Mouse (Mus musculus): ENCODE results near the gene Olfr1290.

The Olfr1290 gene

DNA sequence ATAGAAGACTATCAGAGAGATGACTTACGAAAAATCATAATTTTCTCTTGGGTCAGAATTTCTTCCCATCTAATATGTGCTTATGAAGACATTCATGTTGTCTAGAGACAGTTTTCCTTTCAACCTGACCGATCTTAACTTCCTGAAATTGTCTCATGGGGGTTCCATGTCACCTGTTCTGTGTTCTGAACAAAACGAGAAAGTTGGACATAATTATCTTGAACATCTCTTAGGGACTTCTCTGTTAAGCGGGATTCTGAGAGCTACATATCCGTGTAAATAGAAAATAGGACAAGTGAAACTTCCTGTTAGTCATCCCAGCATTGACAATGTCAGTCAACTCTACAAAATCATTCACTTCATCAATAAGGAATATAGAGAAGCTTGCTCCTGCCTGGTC, at the start of gene Olfr1290:
TSS of gene Olfr1290 (minus strand) at position 101 of the 400 bp plus-strand sequence.
- DNase-seq (ENCODE audit: low read depth): no peak

DNA sequence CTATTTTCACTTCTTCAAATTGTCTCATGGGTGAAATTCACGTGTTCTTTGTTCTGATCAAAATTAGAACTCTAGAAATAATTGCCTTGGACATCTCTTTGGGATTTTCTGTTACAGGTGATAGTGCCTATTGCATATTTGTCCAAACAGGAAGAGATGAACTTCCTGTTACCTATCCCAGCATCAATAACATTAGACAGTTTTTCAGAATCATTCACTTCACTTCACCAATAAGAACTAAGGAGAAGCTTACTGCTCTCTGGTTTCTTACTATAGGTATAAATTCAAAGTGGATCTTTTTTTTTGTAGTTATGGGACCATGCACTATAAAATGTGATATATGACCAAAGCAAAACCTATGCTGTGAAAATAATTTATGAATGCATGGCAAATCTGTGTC, 46.6 kb upstream of the Olfr1290 start, which contains the start of gene Olfr1294:
TSS of gene Olfr1294 (minus strand) at position 101 of the 400 bp plus-strand sequence.
- DNase-seq (ENCODE audit: low read depth): no peak

- no peak for DNase-seq (ENCODE audit: low read depth)
Observed at GRCm38 (mm10) chr2:111524903-111525302, 31.3 kb upstream of the Olfr1290 start, which contains the start of gene Olfr1293-ps. Olfr1293-ps (plus strand) TSS chr2:111525203.

GRCm38 (mm10) chr2:111517451-111517850, 23.8 kb upstream of the Olfr1290 start:
- no peak for DNase-seq (ENCODE audit: low read depth)

- no peak for DNase-seq (ENCODE audit: low read depth)
Observed at GRCm38 (mm10) chr2:111496880-111497279, 3.3 kb upstream of the Olfr1290 start, which contains the start of gene Olfr1291-ps1. Olfr1291-ps1 (plus strand) TSS chr2:111497180.

- no peak for DNase-seq (ENCODE audit: low read depth)
Observed at GRCm38 (mm10) chr2:111480519-111480918, 13.1 kb downstream of the Olfr1290 start, which contains the start of gene Olfr1289. Olfr1289 (plus strand) TSS chr2:111480819.

DNA sequence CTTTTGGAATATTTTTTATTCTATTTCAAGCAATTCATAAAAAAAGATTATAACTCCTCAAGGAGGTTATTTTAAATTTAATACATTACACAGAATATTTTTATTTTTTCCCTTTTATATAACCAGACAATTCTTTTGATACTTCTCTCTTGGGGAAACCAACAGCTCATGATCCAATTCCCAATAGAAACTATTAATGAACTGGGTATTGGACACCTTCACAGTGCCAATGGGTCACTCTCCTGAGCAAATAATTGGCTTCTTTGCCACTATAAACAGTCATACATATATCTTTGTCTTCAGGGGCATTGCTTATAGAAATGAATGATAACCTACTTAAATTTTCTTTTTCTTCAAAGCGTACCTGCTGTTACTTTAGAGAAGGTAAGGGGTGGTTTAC, 19.8 kb downstream of the Olfr1290 start, which contains the start of gene Olfr1288:
TSS of gene Olfr1288 (plus strand) at position 301 of the 400 bp plus-strand sequence.
- DNase-seq (ENCODE audit: low read depth): no peak

DNA sequence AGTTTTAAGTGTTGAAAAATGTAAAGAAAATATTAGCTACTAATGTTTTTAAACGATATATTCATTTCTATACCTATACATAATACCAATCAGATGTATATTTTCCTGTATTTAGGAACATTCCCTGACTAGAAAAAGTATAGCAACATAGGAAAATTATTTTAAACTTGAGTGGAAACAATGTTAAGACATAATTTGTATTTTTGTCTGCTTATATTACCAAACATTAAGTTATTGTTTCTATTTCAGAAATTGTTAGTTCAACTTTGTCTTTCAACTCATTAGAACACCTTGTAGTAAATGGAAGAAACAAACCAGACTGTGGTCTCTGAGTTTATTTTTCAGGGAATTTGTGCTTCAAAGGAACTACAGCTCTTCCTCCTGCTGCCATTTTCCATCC, 44.8 kb downstream of the Olfr1290 start, which contains the start of gene Olfr1287:
TSS of gene Olfr1287 (plus strand) at position 301 of the 400 bp plus-strand sequence.
- no peak for DNase-seq (ENCODE audit: low read depth)

Data from 416B (cell line).